Mouse (Mus musculus) c-Kit-positive CD71-positive TER-119-negative erythroid progenitor cells, embryonic 14.5 days (primary cell): ENCODE measurements around the gene Samd15.
A peak's percentile ranks its signal among the peaks of the same experiment; 100 is the strongest.
"Not testable (repeated sequence)": the region's sequence is repeated elsewhere in the genome, so short reads cannot be mapped to it uniquely, and the experiment has no call there.

Experiments used
- DNase-seq: peaks from one replicate; pipeline ENCODE4 v3.0.0-alpha.2; 2013; ENCODE audit warnings: low read depth

Samd15 gene

DNA sequence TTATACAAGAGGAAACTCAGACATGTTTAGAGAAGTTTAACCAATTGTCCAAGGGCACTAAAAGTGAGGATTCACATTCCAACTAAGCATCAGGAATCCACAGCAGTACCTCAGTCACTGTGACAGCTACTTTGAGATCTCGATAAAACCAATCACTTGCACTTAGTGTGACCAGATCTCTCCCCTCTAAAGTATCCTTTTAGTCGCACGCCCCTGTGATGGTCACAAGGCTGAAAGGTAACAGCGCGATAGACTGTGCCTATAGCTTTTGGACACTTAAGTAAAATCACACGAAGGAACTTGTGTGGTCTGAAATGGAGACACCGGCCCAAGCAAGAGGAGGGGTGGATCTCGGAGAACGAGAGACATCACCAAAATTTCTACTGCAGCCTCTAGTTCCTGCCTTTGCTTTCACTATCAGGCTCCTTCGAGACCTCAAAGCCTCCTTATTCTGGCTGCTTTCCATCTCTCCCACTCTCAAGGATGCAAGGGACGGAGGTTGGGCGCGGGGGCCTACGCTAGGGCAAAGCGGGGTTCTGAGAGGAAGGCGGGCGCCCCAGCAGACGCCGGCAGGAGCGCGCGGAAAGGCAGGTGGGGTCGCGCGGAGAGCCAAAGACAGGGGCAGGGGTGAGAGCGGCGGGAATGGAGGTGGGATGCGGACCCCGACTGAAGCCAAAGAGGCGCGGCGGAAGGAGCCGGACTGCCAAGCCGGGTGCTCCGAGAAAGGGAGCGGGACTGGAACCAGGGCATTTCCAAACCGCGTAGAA, at the start of gene Samd15:
Samd15 (plus strand) TSS at position 518 of the 767 bp plus-strand sequence.
- DNase-seq = no peak

DNA sequence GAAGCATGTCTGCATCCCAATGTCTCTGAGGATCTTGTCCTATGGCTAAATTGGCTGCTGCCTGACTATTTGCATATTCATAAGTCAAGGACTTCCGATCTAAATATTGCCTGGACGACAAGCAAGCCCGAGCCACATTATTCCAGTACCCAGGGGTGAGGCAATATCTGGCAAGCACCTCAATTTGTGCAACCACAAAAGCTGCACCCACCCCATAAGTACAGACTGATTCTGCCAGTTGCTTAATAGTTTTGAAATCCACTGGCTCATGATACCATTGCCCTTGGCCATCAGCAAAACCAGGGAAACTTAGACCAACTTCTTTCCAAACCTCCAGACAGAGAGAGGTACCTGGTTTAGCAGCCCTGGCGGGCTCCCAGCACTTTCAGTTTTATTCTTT, 45.1 kb upstream of the Samd15 start:
- DNase-seq = not testable (repeated sequence)

DNA sequence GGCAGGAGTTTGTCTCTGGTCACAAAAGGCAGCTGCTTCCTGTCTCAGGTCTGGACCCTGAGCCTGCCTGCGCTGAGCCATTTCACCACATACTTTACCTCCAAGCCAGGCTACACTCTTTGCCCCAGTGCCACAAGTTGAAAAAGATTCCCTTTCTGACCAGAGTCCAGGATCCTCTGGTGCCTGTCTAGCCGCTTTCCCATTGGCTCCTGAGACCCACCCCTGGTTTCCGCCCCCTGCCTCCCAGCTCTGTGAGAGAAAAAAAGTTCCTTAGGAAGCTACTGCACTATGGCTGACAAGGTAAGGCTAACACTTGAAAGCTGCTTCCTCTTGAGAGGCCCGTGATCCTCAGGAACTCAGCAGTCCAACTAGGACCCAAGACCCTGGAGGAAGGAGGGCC, 42.2 kb upstream of the Samd15 start:
- no peak for DNase-seq

DNA sequence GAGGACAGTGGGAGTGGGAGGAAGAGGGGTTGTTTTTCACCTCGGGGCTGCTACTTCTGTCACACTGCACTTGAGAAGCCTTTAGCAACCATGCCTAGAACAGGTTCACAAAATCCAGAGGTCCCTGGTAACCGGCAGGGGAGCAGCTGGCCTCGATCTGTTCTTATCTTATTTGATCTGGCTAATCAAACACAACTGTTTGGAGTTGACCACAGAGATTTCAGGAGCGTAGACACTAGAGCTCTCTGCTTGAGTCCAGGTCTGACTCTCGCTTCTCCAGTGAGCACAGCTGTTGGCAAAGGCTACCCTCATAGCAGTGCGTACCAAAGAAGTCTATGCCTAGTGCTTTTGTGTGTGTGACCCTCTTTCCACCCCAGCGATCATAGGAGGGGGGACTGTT, 41.4 kb upstream of the Samd15 start:
- no peak for DNase-seq

DNA sequence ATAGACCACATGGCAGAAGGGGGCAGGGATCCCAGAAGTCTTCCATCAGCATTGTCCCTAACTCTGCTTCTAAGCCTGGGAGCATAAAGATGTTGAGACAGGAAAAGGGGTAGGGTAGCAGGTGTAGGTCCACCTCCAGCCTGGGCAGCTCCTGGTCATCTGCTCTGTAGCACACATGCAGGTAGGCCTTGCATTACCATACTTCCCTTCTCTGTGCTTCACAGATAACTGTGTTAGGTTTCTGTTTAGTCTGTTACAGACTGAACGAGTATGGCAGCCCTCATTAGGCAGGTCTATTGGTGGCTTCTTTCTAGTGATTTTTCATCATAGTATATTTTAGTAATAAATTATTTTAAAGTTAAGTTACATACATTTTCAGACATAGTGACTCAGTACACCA, 39.2 kb upstream of the Samd15 start:
- no peak for DNase-seq

DNA sequence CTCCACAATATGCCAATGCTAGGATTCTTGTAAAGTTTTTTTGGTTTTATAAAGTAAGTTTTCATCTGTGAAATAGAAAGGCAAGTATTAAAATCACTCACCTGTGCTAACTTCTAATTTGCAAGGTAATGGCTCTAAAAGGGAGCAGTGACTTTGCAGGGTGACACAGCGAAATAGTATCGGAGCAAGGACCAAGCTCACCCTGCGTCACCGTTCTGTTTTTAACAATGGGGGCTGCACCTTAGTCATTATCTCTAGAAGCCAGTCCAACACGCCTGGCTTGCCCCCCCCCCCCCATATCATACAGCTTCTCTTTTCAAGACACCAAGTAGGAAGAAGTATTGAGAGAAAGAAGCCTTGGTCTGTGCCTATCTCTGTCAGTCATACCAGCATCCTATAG, 38.7 kb upstream of the Samd15 start:
- DNase-seq = peak; percentile 57

DNA sequence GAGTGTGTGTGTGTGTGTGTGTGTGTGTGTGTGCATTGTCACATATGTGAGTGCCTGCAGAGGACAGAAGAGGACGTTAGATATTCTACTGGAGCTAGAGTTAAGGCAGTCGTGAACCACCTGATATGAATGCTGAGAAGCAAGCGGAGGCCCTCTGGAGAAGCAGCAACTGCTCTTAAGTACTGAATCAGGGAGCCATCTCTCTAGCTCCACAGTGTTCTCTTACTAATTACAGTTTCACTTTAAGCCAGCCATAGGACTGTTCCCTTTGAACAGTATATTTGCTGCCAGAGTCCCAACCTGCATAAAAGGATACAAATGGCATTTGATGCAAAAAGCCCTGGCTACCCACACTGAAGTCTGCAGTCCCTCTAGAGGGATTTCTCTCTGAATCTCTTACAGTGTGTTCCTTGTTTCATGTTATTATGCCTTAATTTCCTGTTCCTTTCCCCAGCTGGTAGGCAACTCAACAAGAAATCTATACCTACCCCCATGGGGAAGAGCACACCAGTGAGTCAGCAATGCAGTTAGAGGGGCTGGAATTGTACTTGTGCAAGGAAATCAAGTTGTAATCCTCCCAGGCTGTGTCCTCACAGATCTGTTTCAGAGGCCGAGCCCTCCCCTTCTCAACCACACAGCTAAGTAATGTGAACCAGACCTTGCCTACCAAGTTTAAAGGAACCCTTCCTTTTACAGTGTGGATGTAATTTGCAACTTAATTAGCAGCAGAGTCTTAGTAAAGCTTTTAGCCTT, 24.2 kb upstream of the Samd15 start:
- DNase-seq = no peak

DNA sequence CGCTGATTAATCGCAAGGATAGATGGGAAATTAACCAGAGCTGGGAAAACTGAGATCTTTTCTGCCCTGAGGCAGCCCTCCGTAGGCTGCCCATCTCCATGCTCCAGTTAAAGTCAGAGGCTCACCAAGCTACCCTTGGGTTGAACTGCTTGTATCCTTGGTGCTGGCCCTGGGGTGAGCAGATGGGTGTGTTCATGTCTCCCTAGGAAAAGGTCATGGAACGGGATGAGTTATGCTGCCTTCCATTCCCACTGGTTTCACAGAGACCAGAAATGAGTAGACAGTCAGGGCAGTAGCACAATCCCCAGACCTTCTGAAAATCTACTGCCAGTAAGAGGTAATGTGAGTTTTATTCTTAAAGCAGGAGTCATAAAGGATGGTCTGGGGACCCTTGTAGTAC, 21.9 kb upstream of the Samd15 start:
- no peak for DNase-seq

DNA sequence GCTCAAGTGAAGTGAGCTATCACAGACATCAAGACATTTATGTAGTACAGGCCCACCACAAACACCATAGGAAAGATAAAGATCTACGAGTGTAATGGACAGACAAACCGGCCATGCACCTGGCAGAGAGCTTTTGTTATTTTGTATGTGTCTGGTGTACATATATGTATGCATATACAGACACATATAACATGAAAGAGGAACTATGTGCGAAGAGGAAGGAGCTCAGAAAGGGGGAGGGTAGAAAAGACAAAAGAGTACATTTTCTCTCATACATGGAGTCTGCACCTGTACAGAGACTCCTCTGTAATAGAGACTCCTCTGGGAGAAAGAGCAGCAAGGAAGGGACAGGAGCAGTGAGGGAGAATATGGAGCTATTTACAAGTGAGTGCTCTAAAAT, 6.5 kb upstream of the Samd15 start:
- DNase-seq = no peak

DNA sequence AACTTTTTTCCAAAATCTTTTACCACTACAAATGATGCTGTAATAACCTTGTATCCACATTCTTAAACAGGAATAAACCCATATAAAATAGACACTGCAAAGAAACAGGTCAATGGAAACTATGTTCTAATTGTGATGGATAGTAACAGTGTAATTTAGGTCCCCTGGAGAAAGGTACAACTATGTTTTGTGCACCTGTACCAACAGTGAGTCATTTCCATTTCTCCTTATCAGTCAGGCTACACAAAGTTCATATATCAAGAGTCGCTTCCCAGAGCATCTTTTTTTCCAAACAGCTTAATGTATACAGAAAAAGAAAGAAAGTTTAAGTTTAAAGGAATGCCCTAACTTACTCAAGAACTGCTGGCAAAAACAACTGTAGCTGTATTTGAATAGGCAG, 4.5 kb upstream of the Samd15 start:
- no peak for DNase-seq

DNA sequence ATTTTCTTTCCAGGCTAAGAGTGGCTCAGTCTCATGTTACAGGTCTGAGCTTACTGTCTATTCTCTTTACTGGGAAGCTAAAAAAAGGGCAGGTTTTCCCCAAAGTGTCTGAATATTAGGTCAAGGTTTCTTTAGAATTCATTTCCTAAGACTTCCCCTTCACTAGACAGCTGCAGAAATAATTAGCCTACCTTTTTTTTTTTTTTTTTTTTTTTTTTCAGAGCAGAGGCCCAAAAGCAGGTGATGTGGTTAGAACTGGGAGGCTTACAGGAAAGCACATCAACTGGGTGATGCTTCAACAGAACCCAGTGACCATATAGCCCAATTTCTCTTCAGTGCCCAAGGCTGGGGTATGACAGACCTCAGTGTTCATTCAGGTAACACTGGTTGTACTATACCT, 3.2 kb upstream of the Samd15 start:
- DNase-seq = no peak

DNA sequence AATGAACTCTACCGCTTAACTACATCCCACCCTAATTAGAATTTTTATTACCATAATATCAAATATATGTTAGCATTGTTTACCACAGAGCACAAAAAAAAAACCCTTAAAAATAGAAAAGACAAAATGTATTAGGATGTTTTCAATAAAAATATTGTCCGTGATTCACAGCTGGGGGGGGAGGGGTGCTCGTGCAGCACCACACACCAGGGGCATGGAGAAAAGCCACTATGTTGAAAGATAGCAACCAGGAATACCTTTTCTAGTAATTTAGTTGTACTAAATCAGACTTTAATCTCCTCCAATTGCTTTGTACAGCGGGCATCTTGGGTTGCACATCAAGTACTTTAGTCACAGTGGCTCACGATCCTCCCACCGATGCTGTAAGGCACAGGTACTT, 731 bp upstream of the Samd15 start:
- no peak for DNase-seq

DNA sequence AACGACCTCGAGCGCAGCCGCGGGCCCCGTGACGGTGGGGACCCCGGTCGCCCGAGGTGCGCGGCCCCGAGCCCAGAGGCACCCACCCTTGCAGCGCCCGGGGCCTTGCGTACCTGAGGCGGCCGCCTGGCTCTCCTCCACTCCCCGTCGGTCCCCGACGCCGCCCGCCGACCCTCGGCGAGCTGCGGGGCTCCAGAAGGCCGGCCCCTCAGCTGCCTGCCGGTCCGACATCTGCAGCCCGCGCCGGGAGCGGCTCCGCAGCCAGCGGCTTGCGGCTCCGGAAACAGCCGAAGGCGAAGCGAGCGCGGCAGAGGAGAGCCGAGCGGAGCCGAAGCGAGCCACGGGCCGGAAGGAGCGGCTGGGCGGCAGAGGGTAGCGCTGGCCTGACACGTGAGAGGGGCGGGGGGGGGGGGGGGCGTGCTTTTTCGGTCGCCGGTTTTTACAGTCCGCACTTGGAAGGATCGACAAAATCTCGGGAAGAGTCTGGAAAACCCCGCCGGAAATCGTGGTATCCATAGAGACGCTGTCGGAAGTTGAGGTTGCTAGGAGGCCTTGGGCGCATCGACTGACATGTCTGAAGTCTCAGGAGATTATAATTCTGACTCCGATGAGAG, 557 bp downstream of the Samd15 start, which contains the start of gene Tmed8:
Tmed8 (minus strand) TSS at position 482 of the 614 bp plus-strand sequence.
- DNase-seq = no peak

DNA sequence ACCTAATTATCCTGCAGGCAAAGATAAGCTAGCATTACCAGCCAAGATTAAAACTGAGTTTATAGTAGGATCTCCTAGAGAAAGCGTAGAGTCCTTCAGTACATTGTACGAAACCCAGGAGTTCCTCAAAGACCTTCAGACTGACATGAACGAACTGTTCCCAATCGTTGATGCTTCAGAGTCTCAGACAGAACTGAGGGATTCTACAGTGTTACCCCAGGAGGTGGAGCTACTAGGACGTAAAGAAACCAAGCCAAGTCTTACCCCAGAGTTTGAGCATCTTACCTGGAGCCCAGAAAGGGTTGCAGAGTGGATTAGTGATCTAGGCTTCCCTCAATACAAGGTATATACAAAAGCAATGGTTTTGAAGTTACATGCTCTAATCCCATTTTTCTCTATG, 2.2 kb downstream of the Samd15 start:
- DNase-seq = no peak

DNA sequence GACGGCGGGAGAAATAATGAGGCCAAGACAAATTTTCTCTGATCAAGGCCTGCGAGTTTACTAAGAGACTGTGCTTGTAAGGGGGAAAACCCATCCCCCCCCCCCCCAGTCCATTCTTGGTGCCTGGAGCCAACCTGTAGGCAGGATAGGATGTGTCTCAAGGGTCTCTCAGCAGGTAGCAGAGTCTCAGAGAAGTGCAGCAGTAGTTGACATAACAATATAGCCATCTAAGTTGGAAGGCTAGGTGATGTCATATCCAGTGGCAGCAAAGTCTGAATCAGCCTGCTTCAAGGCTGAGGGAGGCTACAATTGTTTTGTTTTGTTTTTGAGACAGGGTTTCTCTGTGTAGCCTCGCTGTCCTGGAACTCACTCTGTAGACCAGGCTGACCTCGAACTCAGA, 6.3 kb downstream of the Samd15 start:
- not testable (repeated sequence) for DNase-seq

DNA sequence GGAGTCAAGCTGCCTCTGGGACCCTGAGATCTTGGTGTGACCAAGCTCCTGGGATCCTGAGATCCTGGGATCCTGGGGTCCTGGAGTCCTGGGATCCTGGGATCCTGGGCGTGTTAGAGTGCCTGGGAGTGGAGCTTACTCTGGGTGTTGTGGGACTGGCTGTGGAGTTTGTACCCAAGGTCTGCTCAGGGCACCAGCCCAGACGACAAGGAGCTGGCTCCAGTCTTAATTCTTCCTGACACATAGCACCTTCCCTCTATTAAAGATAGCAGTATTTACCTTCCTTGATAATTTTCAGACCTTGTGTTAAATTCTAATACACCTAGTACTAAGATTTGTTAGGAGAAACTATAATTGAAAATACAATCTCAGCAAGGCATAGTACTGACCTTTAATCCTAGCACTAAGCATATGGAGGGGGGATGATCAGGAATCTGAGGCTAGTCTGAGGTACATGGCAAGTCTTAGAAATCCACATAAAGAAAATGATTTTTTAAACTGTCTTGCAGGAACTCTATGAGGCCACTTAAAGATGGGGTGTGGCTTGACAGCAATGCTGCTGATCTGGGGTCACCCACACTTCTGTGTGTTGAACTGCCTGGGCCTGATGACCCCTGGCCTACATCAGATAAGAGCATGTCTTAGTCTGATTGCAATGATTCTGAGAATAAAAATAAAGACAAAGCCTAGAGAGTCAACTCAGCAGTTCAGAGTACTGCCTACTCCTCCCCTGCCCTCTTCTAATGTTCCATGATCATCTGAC, 13.5 kb downstream of the Samd15 start:
- no peak for DNase-seq

DNA sequence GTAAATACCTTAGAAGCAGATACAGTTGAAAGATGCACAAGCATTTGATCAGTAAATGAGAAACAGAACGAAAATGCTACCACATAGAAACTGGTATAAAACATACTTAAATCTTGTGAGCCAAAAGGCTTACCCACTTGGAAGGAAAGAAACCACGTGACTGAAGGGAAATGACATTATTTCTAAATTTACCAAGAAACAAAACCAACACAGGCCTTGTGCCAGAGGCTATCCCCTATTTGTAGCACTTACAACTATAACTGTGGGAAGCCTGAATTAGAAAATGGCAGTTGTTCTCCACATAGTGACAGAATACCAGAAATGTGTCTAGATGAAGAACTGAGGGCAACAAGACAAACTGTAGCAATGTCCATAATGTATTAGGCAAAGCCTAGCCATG, 16.5 kb downstream of the Samd15 start:
- DNase-seq = no peak

DNA sequence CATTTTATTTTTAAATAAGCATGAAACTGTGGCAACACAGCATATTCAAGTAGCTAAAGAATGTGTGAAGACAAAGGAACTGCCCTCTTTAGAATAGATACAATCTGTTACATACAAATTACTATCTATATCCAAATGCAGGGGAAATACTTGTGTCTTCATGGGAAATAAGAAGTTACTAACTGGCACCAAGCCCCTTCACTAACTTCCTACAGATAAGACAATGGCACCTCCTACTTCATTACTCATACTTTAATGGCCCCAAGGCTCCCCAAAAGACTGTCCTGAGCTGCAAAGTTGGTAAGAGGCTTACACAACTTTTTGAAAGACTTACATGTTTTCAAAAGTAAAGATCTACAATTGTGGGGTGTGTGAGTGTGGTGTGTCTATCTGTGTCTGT, 18.1 kb downstream of the Samd15 start:
- DNase-seq = no peak

DNA sequence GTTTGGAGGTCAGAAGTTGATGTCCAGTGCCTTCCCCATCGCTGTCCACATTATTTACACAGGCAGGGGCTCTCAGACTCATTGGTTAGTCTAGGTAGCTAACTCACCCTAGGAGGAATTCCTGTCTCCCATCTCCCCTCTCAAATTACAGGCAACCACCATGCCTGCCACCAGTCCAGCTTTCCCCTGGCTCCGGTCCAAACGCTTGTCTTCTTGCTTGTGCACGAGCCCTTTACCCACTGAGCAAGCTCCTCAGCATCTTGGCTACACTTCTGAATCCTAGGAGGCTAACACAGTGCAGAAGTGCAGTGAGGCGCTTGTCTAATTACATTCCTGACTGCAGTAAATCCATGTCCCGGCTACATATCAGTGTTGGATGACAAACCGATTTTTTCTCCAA, 19.8 kb downstream of the Samd15 start:
- no peak for DNase-seq

DNA sequence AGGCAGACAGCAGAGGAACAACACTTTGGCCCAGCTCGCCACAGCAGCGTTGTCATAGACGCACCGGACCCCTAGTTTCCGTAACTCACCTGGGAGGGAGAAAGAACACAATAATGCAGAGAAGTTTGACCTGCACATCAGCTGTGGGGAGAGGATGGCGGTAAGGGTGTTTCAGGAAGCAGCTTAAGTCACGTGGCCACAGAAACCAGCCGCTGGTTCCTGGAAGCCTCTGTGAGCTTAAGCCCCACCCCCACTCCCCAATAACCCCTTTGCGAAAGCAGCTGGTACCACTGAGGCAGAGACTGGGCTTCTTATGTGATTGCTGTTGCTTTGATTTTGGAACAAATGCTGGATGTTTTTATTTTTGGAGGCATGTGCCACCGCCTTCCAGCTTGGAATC, 25.4 kb downstream of the Samd15 start:
- DNase-seq = no peak

DNA sequence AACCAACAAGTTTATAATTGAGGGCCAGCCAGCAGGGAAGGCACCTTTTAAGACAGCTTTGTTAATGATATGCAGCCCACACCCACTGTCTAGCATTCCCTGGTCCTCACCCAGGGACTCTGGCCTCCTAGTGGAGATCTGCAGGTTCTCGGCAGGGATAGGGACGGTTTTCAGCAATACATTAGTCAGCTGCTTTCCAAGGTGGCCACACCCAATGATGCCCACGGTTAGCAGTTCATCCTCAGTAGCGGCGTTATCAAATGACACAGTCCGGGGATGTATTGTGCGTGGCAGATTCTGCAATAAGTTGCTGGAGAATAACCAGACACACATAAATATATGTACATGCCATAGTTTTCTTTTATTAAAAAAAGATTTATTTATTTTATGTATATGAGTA, 27.3 kb downstream of the Samd15 start:
- no peak for DNase-seq

DNA sequence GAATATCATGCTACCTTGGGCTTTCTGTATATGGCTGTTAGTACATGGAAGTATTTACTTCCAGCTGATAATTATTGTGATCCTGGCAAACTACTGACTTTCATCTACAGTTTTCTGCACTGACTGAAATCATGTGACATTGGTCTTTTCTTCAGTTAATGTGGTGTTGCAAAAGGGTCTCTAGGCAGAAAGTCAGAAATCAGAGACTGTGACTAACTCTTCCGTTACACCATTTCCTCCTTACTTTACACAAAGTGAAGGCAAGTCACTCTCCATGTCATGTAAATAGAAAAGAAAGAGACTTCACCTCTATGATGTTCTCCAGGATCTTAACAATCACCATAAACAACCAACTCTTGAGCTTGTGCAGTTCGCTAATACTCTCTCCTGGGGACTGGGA, 30.1 kb downstream of the Samd15 start:
- no peak for DNase-seq
